Mouse (Mus musculus) mammary gland, adult 2 months (tissue): Measurements from ENCODE around the gene Speer3. TPM values are rescaled to one million over a fixed set of nuclear protein-coding genes. Genes with fewer than 3 reads are reported as not detected.

Experiments
- polyA plus RNA-seq: library from polyadenylated mRNA; depleted of rRNA; stranded (reverse); fragments of >200 nt; gene quantifications from 2 replicates; pipeline ENCODE4 v1.2.3, GENCODE M21; 2012; ENCODE audit warnings: low replicate concordance; rRNA removed

Gene Speer3
- not detected in 2 replicates for polyA plus RNA-seq

DNA sequence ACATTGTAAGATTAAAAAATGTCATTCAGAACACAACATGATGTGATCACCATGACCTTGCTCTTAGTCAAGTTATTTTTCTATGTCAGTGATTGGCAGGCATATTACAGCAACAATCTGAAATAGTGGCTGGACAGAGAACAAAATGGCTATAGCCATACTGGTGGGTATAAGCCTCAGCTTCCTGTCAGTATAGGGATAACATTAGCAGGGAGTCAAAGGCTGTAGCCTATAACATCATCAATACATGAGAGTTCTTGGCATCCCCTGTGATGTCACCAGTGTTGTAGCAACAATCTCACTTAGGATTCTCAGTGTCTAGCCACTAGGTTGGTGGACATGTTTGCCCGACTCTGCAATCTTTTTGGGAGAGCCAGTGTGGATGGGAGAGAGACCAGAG is at the start of gene Speer3:
Speer3 (plus strand) TSS at position 301 of the 400 bp plus-strand sequence.

Other genes starting within 250 kb of the Speer3 start
- gene Sema3e, start 233.7 kb downstream of the Speer3 start, polyA plus RNA-seq: 0.19 and 0.39 TPM in 2 replicates